Mouse (Mus musculus) gastrocnemius, postnatal 14 days (tissue): ENCODE data around the gene Asf1b. TPM values are rescaled to one million over a fixed set of nuclear protein-coding genes. Genes with fewer than 3 reads are reported as not detected.

Source experiments
- DNase-seq: peaks from one replicate; pipeline ENCODE4 v3.0.0; 2021; ENCODE audit warnings: mixed read lengths
- intact Hi-C: fragments of 180-260 bp; cut with DNase I; formaldehyde crosslinking; loops from one replicate; pipeline ENCODE4 v1.15.1; 2025; ENCODE audit warnings: low total_unique reads
- microRNA-seq, 2 experiments: library from miRNA; unstranded; fragments of <30 nt; microRNA quantifications; one replicate each; pipeline ENCODE4 v1.2.0; 2021
- total RNA-seq, 2 experiments: library from RNA; stranded (reverse); gene quantifications; 2 replicates each; pipeline ENCODE4 v1.2.3; 2021

The Asf1b gene
- total RNA-seq, 2 experiments from 2014 or later = 2.0 to 3.1 TPM

- intact Hi-C loops = no loop called here
- DNase-seq = peak; percentile 78
Observed at GRCm38 (mm10) chr8:84010625-84011611, 55.6 kb downstream of the Asf1b start.

GRCm38 (mm10) chr8:84011705-84012498 is 56.6 kb downstream of the Asf1b start, which contains the start of gene 2210011C24Rik:
TSS of gene 2210011C24Rik (minus strand) at chr8:84012171.
- DNase-seq = no peak
- intact Hi-C loops = no loop called here

- DNase-seq = no peak
- intact Hi-C loops = no loop called here
Observed at GRCm38 (mm10) chr8:84012499-84013165, 57.3 kb downstream of the Asf1b start.

GRCm38 (mm10) chr8:84015833-84016232 is 60.5 kb downstream of the Asf1b start:
- intact Hi-C loops = no loop called here
- no peak for DNase-seq

- intact Hi-C loops = no loop called here
- no peak for DNase-seq
Observed at GRCm38 (mm10) chr8:84019738-84020137, 64.4 kb downstream of the Asf1b start.

Small RNA genes within 50 kb of the gene (microRNA-seq; reads per million reads assigned to microRNA genes)
- gene Gm44330 (0 reads per million in 2 experiments), gene Gm44450 (0 reads per million in 2 experiments), gene Mir1199 (1.0 to 1.9 reads per million in 2 experiments), gene Mir8111 (4.8 to 5.0 reads per million in 2 experiments)

Other genes starting within 250 kb of the Asf1b start
- 10 to 100 TPM; 11.0 to 14.7 TPM for gene Ddx39, start 240.3 kb upstream of the Asf1b start, total RNA-seq
- gene Adgre5, start 214.2 kb upstream of the Asf1b start, total RNA-seq = 10 to 100 TPM; 31.6 to 40.0 TPM
- gene Adgrl1, start 55.4 kb upstream of the Asf1b start, total RNA-seq = 10 to 100 TPM; 16.2 to 17.2 TPM
- gene Gm10644, start 302 bp upstream of the Asf1b start, total RNA-seq = under 1 TPM; 0.11 to 0.14 TPM
- 100 to 1,000 TPM; 319 to 324 TPM for gene Prkaca, start 17.5 kb downstream of the Asf1b start, total RNA-seq
- gene Samd1, start 42.2 kb downstream of the Asf1b start, total RNA-seq = 10 to 100 TPM; 17.8 to 22.1 TPM
- gene 1700067K01Rik, start 46.0 kb downstream of the Asf1b start, total RNA-seq = not detected
- gene 2210011C24Rik, start 56.7 kb downstream of the Asf1b start, total RNA-seq = 1 to 10 TPM; 2.9 to 4.2 TPM
- under 1 TPM; 0.25 to 0.51 TPM for gene Palm3, start 66.0 kb downstream of the Asf1b start, total RNA-seq
- 1 to 10 TPM in 1 of 2 experiments, under 1 TPM in 1; 0.84 to 1.1 TPM for gene Il27ra, start 87.1 kb downstream of the Asf1b start, total RNA-seq
- not detected for gene Rln3, start 89.5 kb downstream of the Asf1b start, total RNA-seq
- gene Gm10643, start 109.6 kb downstream of the Asf1b start, total RNA-seq = 1 to 10 TPM; 2.6 TPM
- gene Rfx1, start 111.3 kb downstream of the Asf1b start, total RNA-seq = 1 to 10 TPM; 5.2 to 5.9 TPM
- 1 to 10 TPM; 5.8 to 7.1 TPM for gene Dcaf15, start 149.3 kb downstream of the Asf1b start, total RNA-seq
- gene Podnl1, start 170.5 kb downstream of the Asf1b start, total RNA-seq = under 1 TPM in 1 of 2 experiments, not detected in 1; 0.10 TPM
- gene Cc2d1a, start 192.4 kb downstream of the Asf1b start, total RNA-seq = 10 to 100 TPM; 12.1 to 12.6 TPM
- under 1 TPM; 0.27 to 0.62 TPM for gene 4930432K21Rik, start 192.5 kb downstream of the Asf1b start, total RNA-seq
- under 1 TPM in 1 of 2 experiments, not detected in 1; 0.43 TPM for gene Nanos3, start 229.7 kb downstream of the Asf1b start, total RNA-seq